Mouse (Mus musculus): ENCODE data around the gene Apol7a.

Apol7a gene

DNA sequence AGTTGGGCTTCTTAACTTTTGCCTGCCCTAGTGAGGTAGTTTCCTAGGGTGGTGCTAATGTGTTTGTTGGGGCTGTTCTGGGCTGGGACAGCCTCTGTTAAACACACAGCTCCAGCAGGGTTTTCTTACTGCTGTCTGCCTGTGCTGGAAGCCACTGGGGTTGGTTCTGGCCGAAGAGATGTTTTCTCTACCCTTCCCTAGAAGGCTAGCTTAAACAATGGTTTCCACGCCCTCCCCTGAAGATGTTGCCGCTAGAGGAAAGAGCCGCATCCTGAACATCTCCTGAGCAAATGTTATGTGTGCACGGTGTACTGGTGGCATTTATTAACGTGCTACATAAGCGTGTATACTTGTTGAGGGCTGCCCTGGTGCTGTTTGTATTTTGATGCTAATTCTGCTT, 50.8 kb downstream of the Apol7a start:
- no peak for DNase-seq (ENCODE audit: low read depth, low spot score)

DNA sequence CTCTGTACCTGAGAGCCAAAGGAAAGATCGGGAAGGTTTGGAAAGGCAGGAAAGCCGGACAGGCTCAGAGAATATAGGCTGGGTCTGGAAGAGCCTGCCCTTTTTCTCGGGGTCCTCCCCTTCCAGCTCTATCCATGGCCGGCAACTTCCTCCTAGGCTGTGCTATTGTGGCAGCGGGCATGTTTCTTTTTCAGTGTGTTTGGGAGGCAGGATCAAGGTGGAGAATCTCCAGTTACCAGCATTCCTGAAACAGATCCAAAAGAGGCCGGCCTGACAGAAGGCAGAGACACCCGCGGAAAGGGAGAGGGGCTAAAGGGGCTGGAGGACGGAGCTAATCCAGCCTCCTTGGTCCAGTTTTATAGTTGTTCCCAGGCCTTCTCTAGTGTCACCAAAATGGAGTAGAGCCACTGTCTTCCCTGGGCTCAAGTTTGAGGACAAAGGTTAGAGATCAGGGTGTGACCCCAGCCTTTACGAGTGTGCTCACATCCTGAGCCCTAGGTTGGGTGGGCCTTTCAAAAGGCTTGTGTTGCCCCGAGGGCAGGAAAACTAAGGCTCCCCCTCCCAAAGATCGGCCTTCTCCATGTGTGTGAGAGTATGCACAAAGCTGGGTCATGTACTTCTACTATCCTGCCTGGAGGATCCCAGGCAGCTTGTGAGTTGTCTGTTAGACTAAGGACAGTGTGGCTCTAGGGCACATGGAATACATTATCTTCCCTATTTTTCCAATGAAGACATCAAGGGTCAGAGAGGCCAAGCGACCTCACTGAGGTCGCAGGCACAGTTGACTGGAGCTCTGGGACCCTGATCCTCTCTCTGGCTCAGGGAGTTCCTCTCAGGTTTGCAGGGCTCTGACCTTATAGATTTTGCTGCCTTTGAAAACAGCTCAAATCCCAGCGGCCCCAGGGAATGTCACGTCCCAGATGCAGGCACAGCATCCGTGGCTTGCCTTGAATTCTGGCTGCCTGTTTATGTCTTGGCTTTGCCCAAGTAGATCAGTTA, 54.5 kb downstream of the Apol7a start:
- no peak for DNase-seq (ENCODE audit: low read depth, low spot score)

- DNase-seq (ENCODE audit: low read depth, low spot score): no peak
These were observed 55.3 kb downstream of the Apol7a start for GRCm38 (mm10) chr15:77343527-77344091.

DNA sequence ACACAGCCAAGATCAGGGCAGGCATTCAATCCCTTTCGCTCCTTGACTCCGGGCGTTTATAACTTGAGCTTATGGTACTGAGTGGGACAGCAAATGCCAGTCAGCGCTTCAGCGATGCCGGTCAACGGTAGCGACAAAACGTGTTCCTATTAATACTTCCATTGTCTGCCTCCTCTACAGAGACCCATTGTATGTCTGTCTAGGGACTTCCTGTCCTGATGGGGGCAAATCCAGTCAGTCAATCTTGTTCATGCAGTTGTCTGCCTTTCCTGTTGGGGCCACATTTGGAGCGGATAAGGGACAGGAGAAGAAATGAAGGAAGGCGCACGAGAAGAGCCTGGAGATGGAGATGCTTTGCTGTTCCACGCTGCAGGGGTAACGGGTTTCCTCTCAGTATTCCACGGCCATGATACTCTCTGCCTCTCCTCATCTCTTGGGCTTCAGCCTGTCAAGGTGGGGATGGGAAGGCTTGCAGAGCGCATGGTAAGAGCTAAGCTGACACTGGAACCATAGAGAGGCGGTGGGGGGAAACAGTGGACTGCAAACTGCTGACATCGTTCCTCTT, 55.9 kb downstream of the Apol7a start:
- DNase-seq (ENCODE audit: low read depth, low spot score): no peak

DNA sequence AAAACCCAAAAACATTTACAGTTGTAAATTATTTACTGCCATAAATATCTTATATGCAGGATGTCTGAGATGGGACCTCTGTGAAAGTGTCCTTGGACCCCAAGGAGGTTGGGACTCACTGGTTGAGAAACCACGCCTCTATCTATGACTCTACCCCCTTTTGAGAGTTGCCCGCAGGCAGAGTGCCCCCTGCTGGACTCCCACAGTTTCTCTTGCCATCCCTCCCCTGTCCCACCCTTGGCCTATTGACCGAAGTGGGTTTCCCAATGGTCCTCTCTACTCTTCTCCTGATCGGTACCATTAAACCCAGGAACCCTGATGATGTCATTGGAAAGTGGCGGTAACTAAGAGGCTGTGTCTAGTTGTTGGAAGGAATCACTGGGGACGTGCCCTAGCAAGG, 56.9 kb downstream of the Apol7a start:
- no peak for DNase-seq (ENCODE audit: low read depth, low spot score)

DNA sequence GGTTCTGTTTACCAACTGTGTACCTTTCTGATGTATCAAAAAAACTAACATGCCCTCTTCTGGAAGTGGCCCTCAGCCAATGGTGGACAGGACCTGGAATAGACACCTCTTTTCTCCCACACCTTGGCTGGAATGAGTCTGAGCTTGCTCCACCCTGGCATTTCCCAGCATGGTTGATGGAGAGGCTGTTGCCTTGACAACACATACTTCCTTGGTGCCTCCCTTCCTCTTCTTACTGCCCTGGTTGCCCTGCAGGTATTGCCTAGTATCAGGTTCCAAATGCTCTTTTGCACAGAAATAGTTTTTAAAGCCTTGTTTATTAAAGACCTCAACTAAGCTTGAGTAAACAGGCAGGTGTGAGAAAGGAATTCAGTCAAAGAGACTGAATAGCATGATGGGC, 58.3 kb downstream of the Apol7a start:
- no peak for DNase-seq (ENCODE audit: low read depth, low spot score)

DNA sequence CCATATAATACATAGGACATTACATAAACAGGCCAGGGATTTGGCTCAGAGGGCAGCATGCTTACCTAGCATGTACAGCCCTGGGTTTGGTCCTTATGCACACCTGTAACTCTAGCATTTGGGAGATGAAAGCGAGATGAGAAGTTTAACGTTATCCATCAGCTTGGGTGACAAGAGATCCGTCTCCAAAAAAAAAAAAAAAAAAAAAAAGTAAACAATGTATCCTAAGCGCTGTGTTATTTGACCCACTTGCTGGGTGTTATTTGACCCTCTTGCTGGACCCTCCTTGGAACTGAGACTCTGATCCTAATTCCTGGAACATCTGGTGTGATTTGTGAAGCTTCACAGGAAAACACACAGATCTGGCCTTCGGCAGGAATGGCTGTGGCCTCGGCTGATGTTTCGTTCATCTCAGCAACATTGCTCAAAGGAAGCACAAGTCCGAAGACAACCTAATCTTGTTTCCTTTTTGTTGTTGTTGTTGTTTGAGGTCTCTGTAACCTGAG, 59.9 kb downstream of the Apol7a start:
- DNase-seq (ENCODE audit: low read depth, low spot score): no peak

- DNase-seq (ENCODE audit: low read depth, low spot score): no peak
These were observed 60.5 kb downstream of the Apol7a start for GRCm38 (mm10) chr15:77338451-77338850.

Data from WW6 (cell line).